Mouse (Mus musculus): ENCODE measurements at regions not wholly inside any gene's neighbourhood (a gene's known extent, or its start where the extent isn't known, plus 50 kb on each side); places are given as distances from the start of the nearest gene placed in this dataset.

GRCm38 (mm10) chr13:107218351-107218750, 196.4 kb upstream of the Kif2a start:
- POLR2A ChIA-PET, result no interaction called here
- no peak for ATAC-seq
- in situ Hi-C loops (cut with MboI; ENCODE audit: low pct_unique_long_range_greater_than_20kb), result no loop called here
- H3K27me3 ChIP-seq, result peaks cover 8% of the 10 kb centered on the region
- DNase-seq (ENCODE audit: low read depth, low spot score), result no peak
- no peak for TF ChIP-seq CTCF (IDR thresholded peaks at IDR 0.05)
- CTCF ChIA-PET, result no interaction called here

DNA sequence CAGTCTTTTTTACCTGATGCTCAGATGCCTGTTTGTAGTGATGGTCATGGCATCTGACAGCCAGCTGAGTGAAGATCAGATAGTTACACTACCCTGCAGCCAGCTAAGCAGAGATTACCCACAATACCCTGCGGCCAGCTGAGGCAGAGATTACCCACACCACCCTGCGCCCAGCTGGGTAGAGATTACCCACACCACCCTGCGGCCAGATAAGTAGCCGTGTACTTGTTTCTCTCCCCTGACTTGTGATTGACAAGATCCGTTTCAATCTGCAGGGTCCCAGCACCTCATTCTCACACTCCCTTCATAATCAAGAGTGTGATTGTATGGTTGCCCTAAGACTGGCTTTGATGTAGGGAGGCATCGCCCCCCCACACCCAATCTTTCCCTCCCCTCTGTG, 195.9 kb upstream of the Kif2a start:
- ChIA-PET POLR2A (no interaction called here), CTCF (no interaction called here)
- ATAC-seq (no peak), DNase-seq (ENCODE audit: low read depth, low spot score) (no peak)
- in situ Hi-C loops (cut with MboI; ENCODE audit: low pct_unique_long_range_greater_than_20kb), result no loop called here
- H3K27me3 ChIP-seq, result peaks cover 8% of the 10 kb centered on the region
- no peak for TF ChIP-seq CTCF (IDR thresholded peaks at IDR 0.05)

- in situ Hi-C loops (cut with MboI; ENCODE audit: low pct_unique_long_range_greater_than_20kb), result no loop called here
- ChIA-PET CTCF (interaction anchor here (1.0 kb wide), 1 partner anchor 12 kb away, joined by 5 read pairs; no protein-coding TSS in a partner anchor), POLR2A (no interaction called here)
- TF ChIP-seq CTCF (IDR thresholded peaks at IDR 0.05), result no peak
- peaks cover 16% of the 10 kb centered on the region for H3K27me3 ChIP-seq
- no peak for DNase-seq (ENCODE audit: low read depth, low spot score)
- ATAC-seq, result no peak
Observed at GRCm38 (mm10) chr13:107213281-107213680, 191.4 kb upstream of the Kif2a start.

DNA sequence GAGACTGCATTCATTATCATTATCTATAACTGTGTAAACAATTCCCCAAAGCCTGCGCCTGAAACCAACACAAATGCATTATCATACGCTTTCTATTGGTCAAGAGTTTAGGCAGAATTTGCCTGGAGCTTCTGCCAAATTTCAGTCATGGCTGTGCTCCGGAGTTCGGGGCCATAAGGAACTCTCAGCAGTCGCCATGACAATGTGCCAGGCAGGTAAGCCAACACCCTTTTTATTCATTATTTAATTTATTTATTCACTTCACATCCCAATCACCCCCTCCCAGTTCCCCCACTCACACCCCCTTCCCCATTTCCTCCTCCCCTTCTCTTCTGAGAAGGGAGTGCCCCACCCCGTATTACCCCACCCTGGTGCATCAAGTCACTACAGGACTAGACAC, 188.8 kb upstream of the Kif2a start:
- no peak for DNase-seq (ENCODE audit: low read depth, low spot score)
- CTCF ChIA-PET, result no interaction called here
- POLR2A ChIA-PET, result no interaction called here
- H3K27me3 ChIP-seq, result peaks cover 23% of the 10 kb centered on the region
- no peak for TF ChIP-seq CTCF (IDR thresholded peaks at IDR 0.05)
- no peak for ATAC-seq
- in situ Hi-C loops (cut with MboI; ENCODE audit: low pct_unique_long_range_greater_than_20kb), result no loop called here

DNA sequence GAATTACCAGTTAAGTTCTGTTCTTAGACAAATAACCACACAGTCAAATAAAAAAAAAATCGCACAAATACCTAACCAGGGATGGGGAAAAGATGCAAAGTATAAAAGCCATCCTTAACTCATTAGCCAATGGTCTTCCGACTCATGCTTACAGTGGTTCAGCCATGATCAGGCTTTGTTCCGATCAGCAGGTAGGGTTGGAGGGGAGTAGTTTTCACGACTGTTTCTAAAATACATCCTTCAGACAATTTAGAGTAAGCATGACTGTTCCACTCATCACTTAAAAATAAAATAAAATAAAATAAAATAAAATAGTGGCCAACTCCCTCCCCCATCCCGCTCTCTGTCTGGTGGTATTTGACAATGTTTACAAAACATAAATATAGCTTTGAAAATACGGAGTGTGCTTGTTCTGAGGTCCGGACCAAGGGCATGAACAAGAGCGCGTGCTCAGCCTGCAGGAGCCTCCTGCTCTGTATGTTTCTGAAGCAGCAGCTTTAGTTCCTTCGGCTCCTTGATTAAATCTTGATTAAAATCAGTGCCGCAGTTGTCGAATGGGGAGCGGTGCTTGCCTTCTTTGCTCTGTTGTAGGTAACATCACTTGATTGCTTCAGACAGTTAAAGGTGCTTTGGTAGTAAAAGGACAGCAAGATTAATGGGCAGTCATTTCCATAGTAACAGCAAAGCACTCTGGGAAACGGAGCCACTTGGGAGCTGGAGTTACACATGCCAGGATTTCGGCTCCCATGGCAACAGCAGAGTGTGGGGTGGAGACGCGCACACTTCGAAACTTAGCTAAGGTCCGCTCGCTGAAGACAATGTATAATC, 185.6 kb upstream of the Kif2a start:
- ChIA-PET POLR2A (no interaction called here), CTCF (no interaction called here)
- no peak for ATAC-seq

GRCm38 (mm10) chr13:107199875-107200274, 177.9 kb upstream of the Kif2a start:
- no peak for TF ChIP-seq CTCF (IDR thresholded peaks at IDR 0.05)
- CTCF ChIA-PET, result no interaction called here
- ATAC-seq (no peak), DNase-seq (ENCODE audit: low read depth, low spot score) (no peak)
- in situ Hi-C loops (cut with MboI; ENCODE audit: low pct_unique_long_range_greater_than_20kb), result no loop called here
- POLR2A ChIA-PET, result no interaction called here
- peaks cover 10% of the 10 kb centered on the region for H3K27me3 ChIP-seq

More for the DNA sequence above, 185.6 kb upstream of the Kif2a start:
- in situ Hi-C loops (cut with MboI; ENCODE audit: low pct_unique_long_range_greater_than_20kb), result no loop called here
- no peak for TF ChIP-seq CTCF (IDR thresholded peaks at IDR 0.05)
- peaks cover 21% of the 10 kb centered on the region for H3K27me3 ChIP-seq
- no peak for DNase-seq (ENCODE audit: low read depth, low spot score)

- DNase-seq (ENCODE audit: low read depth, low spot score) (no peak), ATAC-seq (no peak)
- ChIA-PET CTCF (no interaction called here), POLR2A (no interaction called here)
- H3K27me3 ChIP-seq, result peaks cover 22% of the 10 kb centered on the region
- no peak for TF ChIP-seq CTCF (IDR thresholded peaks at IDR 0.05)
- in situ Hi-C loops (cut with MboI; ENCODE audit: low pct_unique_long_range_greater_than_20kb), result no loop called here
Observed at GRCm38 (mm10) chr13:107193426-107193825, 171.5 kb upstream of the Kif2a start.

GRCm38 (mm10) chr13:107187258-107187878, 165.4 kb upstream of the Kif2a start:
- no peak for DNase-seq (ENCODE audit: low read depth, low spot score)
- in situ Hi-C loops (cut with MboI; ENCODE audit: low pct_unique_long_range_greater_than_20kb), result no loop called here
- TF ChIP-seq CTCF (IDR thresholded peaks at IDR 0.05), result no peak
- no peak for ATAC-seq
- ChIA-PET CTCF (no interaction called here), POLR2A (no interaction called here)
- peaks cover 28% of the 10 kb centered on the region for H3K27me3 ChIP-seq

DNA sequence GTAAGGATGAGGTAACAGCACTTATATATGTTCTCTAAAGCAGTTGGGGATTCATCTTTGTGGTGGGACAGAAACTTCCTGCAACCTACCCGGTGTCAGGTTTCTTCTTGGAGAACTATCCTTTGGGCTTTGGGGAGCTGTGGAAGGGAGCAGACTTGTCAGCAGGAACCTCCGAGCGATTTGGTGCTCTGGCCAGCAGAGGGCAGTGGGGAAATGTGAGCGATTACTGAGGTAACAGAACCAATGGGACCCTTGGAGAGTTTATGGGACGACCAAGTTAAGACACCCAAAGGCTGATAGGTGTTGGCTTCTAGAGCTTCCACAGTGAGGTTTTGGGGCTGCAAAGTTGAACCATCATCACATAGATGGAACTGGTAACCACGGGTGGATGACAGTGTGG, 160.6 kb upstream of the Kif2a start:
- DNase-seq (ENCODE audit: low read depth, low spot score), result no peak
- peak; percentile 67 for ATAC-seq
- peaks cover 13% of the 10 kb centered on the region for H3K27me3 ChIP-seq
- in situ Hi-C loops (cut with MboI; ENCODE audit: low pct_unique_long_range_greater_than_20kb), result no loop called here
- peak; percentile 68 for TF ChIP-seq CTCF (IDR thresholded peaks at IDR 0.05)
- POLR2A ChIA-PET, result no interaction called here
- CTCF ChIA-PET, result interaction anchor here (1.0 to 1.7 kb wide), 3 partner anchors 9 to 52 kb away, joined by 3 to 5 read pairs (median 4); no protein-coding TSS in a partner anchor

DNA sequence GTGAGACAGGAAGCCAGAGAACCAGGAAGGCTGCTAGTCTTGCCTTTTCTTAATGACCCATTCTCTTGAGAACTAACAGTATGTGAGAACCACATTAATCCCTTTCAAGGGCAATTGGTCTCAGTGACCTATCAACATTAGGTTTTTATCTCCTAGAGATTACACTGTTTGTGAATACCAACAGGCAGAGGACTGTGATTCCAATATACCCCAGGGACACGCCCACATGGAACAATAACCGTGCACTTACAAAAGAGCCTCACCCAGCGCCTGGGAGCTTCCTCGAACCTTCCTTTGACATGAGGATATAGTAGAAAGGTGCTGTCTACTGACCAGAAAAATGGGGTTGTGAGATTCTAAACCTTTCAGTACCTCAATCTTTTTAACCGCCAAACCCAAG, 157.6 kb upstream of the Kif2a start:
- in situ Hi-C loops (cut with MboI; ENCODE audit: low pct_unique_long_range_greater_than_20kb), result no loop called here
- CTCF ChIA-PET, result interaction anchor here (0.6 kb wide), 1 partner anchor 154 kb away, joined by 3 read pairs; no protein-coding TSS in a partner anchor
- TF ChIP-seq CTCF (IDR thresholded peaks at IDR 0.05), result no peak
- no peak for ATAC-seq
- DNase-seq (ENCODE audit: low read depth, low spot score), result no peak
- POLR2A ChIA-PET, result no interaction called here
- peaks cover 3% of the 10 kb centered on the region for H3K27me3 ChIP-seq

- TF ChIP-seq CTCF (IDR thresholded peaks at IDR 0.05), result no peak
- no peak for DNase-seq (ENCODE audit: low read depth, low spot score)
- peaks cover 3% of the 10 kb centered on the region for H3K27me3 ChIP-seq
- in situ Hi-C loops (cut with MboI; ENCODE audit: low pct_unique_long_range_greater_than_20kb), result no loop called here
- ChIA-PET POLR2A (no interaction called here), CTCF (interaction anchor here (1.5 kb wide), 1 partner anchor 10 kb away, joined by 4 read pairs; no protein-coding TSS in a partner anchor)
- ATAC-seq, result no peak
Observed at GRCm38 (mm10) chr13:107177595-107177994, 155.7 kb upstream of the Kif2a start.
